Comparison of ENCODE assay signal across 28 mouse cellular contexts in the genomic region with DNA sequence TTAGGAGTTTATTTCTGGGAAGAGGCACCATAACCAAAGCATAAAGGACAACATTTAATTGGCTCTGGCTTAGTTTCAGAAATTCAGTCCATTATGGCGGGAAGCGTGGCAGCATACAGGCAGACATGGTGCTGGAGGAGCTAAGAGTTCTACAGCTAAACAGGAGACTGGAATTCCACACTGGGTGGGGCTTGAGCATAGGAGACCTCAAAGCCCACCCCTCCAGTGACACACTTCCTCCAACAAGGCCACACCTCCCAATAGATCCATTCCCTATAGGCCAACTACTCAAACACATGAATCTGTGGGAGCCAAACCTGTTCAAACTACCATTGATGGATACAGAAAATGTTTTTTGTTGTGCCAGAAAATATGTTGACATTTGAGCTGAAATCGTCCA. TPM values are rescaled to one million over a fixed set of nuclear protein-coding genes. Genes with fewer than 3 reads are reported as not detected.
DNase-seq lines count a peak whose midpoint lies in the region; ATAC-seq lines count a peak whose summit lies in the region.
"Had no signal": no experiment of that assay in that cellular context is flagged by ENCODE, and none has a peak within 500 bp of the region (broad histone marks: within the 10 kb centered on the region; RNA-seq: fewer than 3 reads in every experiment).

No protein-coding gene starts in this region.

- no peak overlapping the region for H3K9ac ChIP-seq in forebrain, embryonic 15.5 days (replicated peaks)
- H3K9ac ChIP-seq in forebrain, embryonic 12.5 days: no peak overlapping the region
- H3K9ac ChIP-seq in heart, embryonic 11.5 days (ENCODE audit: low read depth, low read length): no peak overlapping the region
- H3K9ac ChIP-seq: embryonic facial prominence, embryonic 12.5 days; embryonic facial prominence, embryonic 15.5 days; heart, embryonic 13.5 days; hindbrain, embryonic 14.5 days had no signal

- H3K4me2 ChIP-seq in forebrain, embryonic 15.5 days (replicated peaks): no peak overlapping the region; the same call in 1 of the 2 replicates
- H3K4me2 ChIP-seq in forebrain, embryonic 12.5 days: no peak overlapping the region
- H3K4me2 ChIP-seq in heart, embryonic 11.5 days: no peak overlapping the region
- H3K4me2 ChIP-seq: embryonic facial prominence, embryonic 12.5 days; embryonic facial prominence, embryonic 15.5 days; heart, embryonic 13.5 days; hindbrain, embryonic 14.5 days had no signal

- no peak overlapping the region for H3K4me3 ChIP-seq in forebrain, embryonic 15.5 days
- H3K4me3 ChIP-seq in forebrain, embryonic 12.5 days (replicated peaks): no peak overlapping the region
- no peak overlapping the region for H3K4me3 ChIP-seq in heart, embryonic 11.5 days (ENCODE audit: low read depth, low read length)
- H3K4me3 ChIP-seq: embryonic facial prominence, embryonic 12.5 days; embryonic facial prominence, embryonic 15.5 days; gastrocnemius, adult 2 months; heart, embryonic 13.5 days had no signal

- H3K9me3 ChIP-seq in forebrain, embryonic 15.5 days: no peaks in the 10 kb centered on the region
- H3K9me3 ChIP-seq in forebrain, embryonic 12.5 days: no peaks in the 10 kb centered on the region
- no peaks in the 10 kb centered on the region for H3K9me3 ChIP-seq in heart, embryonic 11.5 days (replicated peaks; ENCODE audit: control insufficient read depth, low read length)
- H3K9me3 ChIP-seq: embryonic facial prominence, embryonic 12.5 days; embryonic facial prominence, embryonic 15.5 days; heart, embryonic 13.5 days had no signal

- H3K27ac ChIP-seq in forebrain, embryonic 15.5 days (replicated peaks): peak overlapping the region; percentile 24; the same call in 1 of the 2 replicates
- no peak overlapping the region for H3K27ac ChIP-seq in forebrain, embryonic 12.5 days
- H3K27ac ChIP-seq in heart, embryonic 11.5 days (ENCODE audit: low read depth, low read length): no peak overlapping the region
- H3K27ac ChIP-seq: embryonic facial prominence, embryonic 12.5 days; embryonic facial prominence, embryonic 15.5 days; heart, embryonic 13.5 days; hindbrain, embryonic 14.5 days; hindbrain, postnatal 0 days had no signal

- DNase-seq in heart, adult 11 months: peak; percentile 86
- peak; percentile 77 for DNase-seq in R1 (ENCODE audit: low read depth, low spot score)
- DNase-seq in spleen, adult 18-20 months: no peak
- DNase-seq: adrenal gland, adult 2 months; adrenal gland, postnatal 14 days; B cell, adult 2 months; cerebellum, adult 11 months; cerebellum, adult 2 months; cerebellum, adult 9-11 months; cerebellum, postnatal 25 days; gastrocnemius, adult 2 months; gastrocnemius, postnatal 14 days; heart, adult 18-20 months; heart, postnatal 14 days; heart, postnatal 4 days; kidney, adult 18-20 months; kidney, adult 9 months had no signal

- 70% methylated on average over 3 of the region's 3 CpGs for WGBS in forebrain, embryonic 15.5 days
- WGBS in forebrain, embryonic 12.5 days: 96% methylated on average over 3 of the region's 3 CpGs
- 93% methylated on average over 3 of the region's 3 CpGs for WGBS in heart, embryonic 11.5 days (ENCODE audit: insufficient replicate concordance)

- peaks cover 6% of the 10 kb centered on the region; the same call in 1 of the 2 replicates for H3K36me3 ChIP-seq in forebrain, embryonic 15.5 days
- 0 out of 2 replicates have a peak, but pooled peaks cover 4% of the 10 kb centered on the region for H3K36me3 ChIP-seq in forebrain, embryonic 12.5 days (replicated peaks)
- H3K36me3 ChIP-seq in heart, embryonic 11.5 days (ENCODE audit: control insufficient read depth, insufficient read depth, low read length): no peaks in the 10 kb centered on the region; the same call in 1 of the 2 replicates

- H3K4me1 ChIP-seq in forebrain, embryonic 15.5 days: peaks cover 67% of the 10 kb centered on the region
- peaks cover 14% of the 10 kb centered on the region for H3K4me1 ChIP-seq in forebrain, embryonic 12.5 days
- peaks cover 15% of the 10 kb centered on the region for H3K4me1 ChIP-seq in heart, embryonic 11.5 days (ENCODE audit: control insufficient read depth, insufficient read depth, low read length)

- no peaks in the 10 kb centered on the region for H3K27me3 ChIP-seq in forebrain, embryonic 15.5 days
- no peaks in the 10 kb centered on the region for H3K27me3 ChIP-seq in forebrain, embryonic 12.5 days
- H3K27me3 ChIP-seq in heart, embryonic 11.5 days (ENCODE audit: control insufficient read depth, insufficient read depth, low read length): no peaks in the 10 kb centered on the region
- H3K27me3 ChIP-seq: CH12.LX; embryonic facial prominence, embryonic 12.5 days; embryonic facial prominence, embryonic 15.5 days; heart, embryonic 13.5 days had no signal

- ATAC-seq in forebrain, embryonic 15.5 days (replicated peaks): no peak
- ATAC-seq in forebrain, embryonic 12.5 days (ENCODE audit: low FRiP score): no peak
- no peak for ATAC-seq in heart, embryonic 11.5 days (replicated peaks; ENCODE audit: insufficient number of reproducible peaks, low FRiP score, low TSS enrichment)
- ATAC-seq: hindbrain, postnatal 0 days; inflammation-experienced regulatory T-cells, adult 6 months; intestine, embryonic 16.5 days had no signal

RNA-seq across cellular contexts. Expression of a gene that starts 2.7 kb away (rescaled TPM):
- 71.7 and 75.5 TPM in 2 replicates for polyA plus RNA-seq in forebrain, embryonic 15.5 days (2015; fragmentation: Nextera tagmentation; extraction: Ambion mirVana)
- 51.6 and 58.1 TPM in 2 replicates for polyA plus RNA-seq in forebrain, embryonic 12.5 days (2016; fragmentation: Nextera tagmentation; extraction: Ambion mirVana)
- polyA plus RNA-seq in heart, embryonic 11.5 days (2014; fragmentation: Nextera tagmentation; extraction: Ambion mirVana): 32.7 and 37.9 TPM in 2 replicates

RNA-seq across cellular contexts. Expression of a gene that starts 2.8 kb away (rescaled TPM):
- 107 and 111 TPM in 2 replicates for polyA plus RNA-seq in forebrain, embryonic 15.5 days (2015; fragmentation: Nextera tagmentation; extraction: Ambion mirVana)
- 79.0 and 81.5 TPM in 2 replicates for polyA plus RNA-seq in forebrain, embryonic 12.5 days (2016; fragmentation: Nextera tagmentation; extraction: Ambion mirVana)
- 49.4 and 50.4 TPM in 2 replicates for polyA plus RNA-seq in heart, embryonic 11.5 days (2014; fragmentation: Nextera tagmentation; extraction: Ambion mirVana)

Comparison
In these comparisons a context has a peak if more than half of its experiments do, and no peak if none do; other contexts are left out.
1. DNase-seq: peak in heart, adult 11 months (single experiment) and R1 (single experiment); none in spleen, adult 18-20 months (0 of 2).